Mouse (Mus musculus) erythroblast, embryonic 14.5 days (primary cell): Measurements from ENCODE around the gene Zfp462.

ENCODE experiments used
- GATA1 ChIP-seq: IDR thresholded peaks from 2 replicates; pipeline ENCODE4 v1.6.1; 2012; ENCODE audit warnings: low read length, inconsistent platforms, mixed read lengths
- TAL1 ChIP-seq: IDR thresholded peaks from 3 replicates; pipeline ENCODE4 v1.6.1; 2012; ENCODE audit warnings: low read length, inconsistent platforms, mixed read lengths

GRCm38 (mm10) chr4:54972096-54972495 is 27.2 kb downstream of the Zfp462 start:
- TF ChIP-seq GATA1 = no peak
- TF ChIP-seq TAL1 = no peak
